Mouse (Mus musculus): ENCODE results near the gene Rpn2. TPM values are rescaled to one million over a fixed set of nuclear protein-coding genes. Genes with fewer than 3 reads are reported as not detected.
A peak's percentile ranks its signal among the peaks of the same experiment; 100 is the strongest.

Rpn2 gene
- polyA plus RNA-seq, 1 experiment from 2014 or later: 217 TPM

DNA sequence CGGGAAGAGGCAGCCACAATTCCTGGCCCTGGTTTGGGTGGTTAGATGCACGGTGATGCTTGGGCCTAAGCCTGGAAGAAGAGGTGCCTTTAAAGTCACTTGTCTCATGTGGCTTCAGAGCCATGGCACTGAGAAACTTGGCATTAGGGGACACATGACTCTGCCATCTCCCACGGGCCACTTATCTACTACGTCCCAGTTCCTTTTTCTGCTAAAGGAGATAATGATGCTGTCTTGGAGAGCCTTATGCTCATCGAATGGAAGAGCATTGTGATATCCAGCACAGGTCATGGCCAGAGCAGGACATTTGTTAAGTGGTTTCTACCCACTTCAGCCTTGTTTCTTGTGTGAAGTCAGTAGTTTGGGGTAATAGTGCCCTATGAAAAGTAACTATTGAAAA is 10.2 kb downstream of the Rpn2 start:
- Histone ChIP-seq H3K27ac (no peak overlapping the region), H3K27me3 (no peaks in the 10 kb centered on the region), H3K9ac (no peak overlapping the region), H3K4me3 (replicated peaks) (no peak overlapping the region), H3K4me2 (no peak overlapping the region), H3K9me3 (no peaks in the 10 kb centered on the region), H3K36me3 (replicated peaks) (peaks cover 93% of the 10 kb centered on the region), H3K4me1 (peaks cover 4% of the 10 kb centered on the region; the same call in 1 of the 2 replicates)
- no peak for ATAC-seq (ENCODE audit: low FRiP score)
- 90% methylated on average over 5 of the region's 5 CpGs for WGBS

- no peaks in the 10 kb centered on the region for H3K27me3 ChIP-seq
- peaks cover 92% of the 10 kb centered on the region for H3K36me3 ChIP-seq (replicated peaks)
- 17% methylated on average over 2 of the region's 2 CpGs for WGBS
- no peak overlapping the region for H3K4me3 ChIP-seq (replicated peaks)
- peaks cover 9% of the 10 kb centered on the region; the same call in 1 of the 2 replicates for H3K4me1 ChIP-seq
- ATAC-seq (ENCODE audit: low FRiP score): no peak
- H3K9ac ChIP-seq: no peak overlapping the region
- no peaks in the 10 kb centered on the region for H3K9me3 ChIP-seq
- no peak overlapping the region for H3K27ac ChIP-seq
- no peak overlapping the region for H3K4me2 ChIP-seq
Measured at GRCm38 (mm10) chr2:157292093-157292492, 13.3 kb downstream of the Rpn2 start.

GRCm38 (mm10) chr2:157296105-157296689 is 17.4 kb downstream of the Rpn2 start:
- Histone ChIP-seq H3K27me3 (no peaks in the 10 kb centered on the region), H3K9me3 (no peaks in the 10 kb centered on the region), H3K9ac (no peak overlapping the region), H3K4me3 (replicated peaks) (no peak overlapping the region), H3K4me1 (peaks cover 5% of the 10 kb centered on the region; the same call in 1 of the 2 replicates), H3K27ac (peak overlapping the region; percentile 68), H3K4me2 (no peak overlapping the region), H3K36me3 (replicated peaks) (peaks cover 95% of the 10 kb centered on the region)
- ATAC-seq (ENCODE audit: low FRiP score): peak; percentile 50; the same call in 1 of the 2 replicates
- WGBS: 64% methylated on average over 7 of the region's 7 CpGs

- H3K36me3 ChIP-seq (replicated peaks): peaks cover 92% of the 10 kb centered on the region
- 95% methylated on average over 6 of the region's 6 CpGs for WGBS
- H3K4me2 ChIP-seq: no peak overlapping the region
- H3K27me3 ChIP-seq: no peaks in the 10 kb centered on the region
- H3K9me3 ChIP-seq: no peaks in the 10 kb centered on the region
- no peak overlapping the region for H3K9ac ChIP-seq
- peaks cover 5% of the 10 kb centered on the region; the same call in 1 of the 2 replicates for H3K4me1 ChIP-seq
- no peak overlapping the region for H3K27ac ChIP-seq
- ATAC-seq (ENCODE audit: low FRiP score): no peak
- no peak overlapping the region for H3K4me3 ChIP-seq (replicated peaks)
Measured at GRCm38 (mm10) chr2:157300051-157300450, 21.2 kb downstream of the Rpn2 start.

DNA sequence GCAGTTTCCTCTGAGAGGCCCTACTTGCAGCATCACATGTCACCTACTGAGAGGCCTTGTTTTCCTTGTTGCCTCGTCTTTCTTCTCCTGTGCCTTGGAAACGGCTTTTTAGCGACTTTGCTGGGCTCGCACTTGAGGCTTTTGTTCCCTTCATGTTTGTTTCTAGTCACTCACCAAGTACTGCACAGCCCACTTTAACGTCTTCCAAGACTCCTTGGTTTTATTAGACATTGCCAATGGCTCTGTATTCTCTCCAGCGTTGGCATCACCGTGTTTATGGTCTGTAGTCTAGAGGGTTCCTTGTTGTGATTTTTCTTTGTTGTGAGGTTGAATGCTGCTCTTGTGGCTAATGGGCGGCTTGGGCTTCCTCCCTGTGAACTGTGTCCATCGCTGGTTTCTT is 24.3 kb downstream of the Rpn2 start:
- no peak for ATAC-seq (ENCODE audit: low FRiP score)
- 39% methylated on average over 9 of the region's 9 CpGs for WGBS
- Histone ChIP-seq H3K27ac (no peak overlapping the region), H3K4me3 (replicated peaks) (no peak overlapping the region), H3K9ac (no peak overlapping the region), H3K4me2 (no peak overlapping the region), H3K36me3 (replicated peaks) (peaks cover 86% of the 10 kb centered on the region), H3K9me3 (no peaks in the 10 kb centered on the region), H3K4me1 (peaks cover 5% of the 10 kb centered on the region; the same call in 1 of the 2 replicates), H3K27me3 (no peaks in the 10 kb centered on the region)

DNA sequence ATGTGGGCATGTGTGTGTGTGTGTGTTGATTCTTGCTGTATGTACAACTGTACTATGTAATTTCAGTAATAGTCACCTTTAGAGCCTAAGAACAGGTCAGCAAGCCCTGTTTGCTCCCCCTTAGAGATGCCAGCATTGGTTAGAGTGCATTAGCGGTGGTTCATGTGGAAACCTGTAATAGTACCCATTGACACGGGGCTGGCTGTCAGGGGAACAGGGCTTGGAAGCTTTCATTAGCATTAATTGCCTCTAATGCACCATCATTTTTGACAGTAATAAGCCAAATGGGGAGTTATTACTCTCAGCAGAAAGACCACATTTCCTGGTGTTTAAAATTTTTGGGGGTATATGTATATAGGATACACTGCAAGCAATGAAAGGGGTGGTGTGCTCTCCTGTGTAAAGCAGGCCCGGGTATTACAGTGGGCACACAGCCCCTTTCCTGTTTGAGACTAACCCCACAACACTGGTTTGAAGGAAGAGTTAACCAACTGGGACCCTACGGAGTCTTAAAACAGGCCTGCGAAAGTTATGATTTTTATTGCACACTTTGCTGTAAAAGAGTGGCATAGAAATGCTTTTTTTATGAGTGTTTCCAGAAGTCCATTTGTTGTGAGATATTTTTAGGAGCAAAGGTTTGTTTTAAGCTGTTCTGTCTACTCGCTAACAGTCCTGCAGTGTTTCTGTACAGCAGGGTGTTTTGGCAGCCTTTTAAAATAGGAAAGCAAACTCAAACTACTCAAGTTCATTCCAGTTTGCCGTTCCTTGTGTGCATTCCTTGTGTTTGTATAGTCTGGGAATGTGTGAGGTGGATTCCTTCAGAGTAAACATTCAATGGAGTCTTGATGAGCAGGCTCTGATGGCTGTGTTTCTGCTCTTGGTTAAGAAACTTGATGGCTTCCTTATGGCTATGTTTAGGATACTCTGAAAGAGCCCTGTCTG is 27.5 kb downstream of the Rpn2 start:
- no peaks in the 10 kb centered on the region for H3K27me3 ChIP-seq
- peaks cover 87% of the 10 kb centered on the region for H3K36me3 ChIP-seq (replicated peaks)
- no peak for ATAC-seq (ENCODE audit: low FRiP score)
- no peak overlapping the region for H3K4me3 ChIP-seq (replicated peaks)
- no peaks in the 10 kb centered on the region for H3K9me3 ChIP-seq
- peak overlapping the region; percentile 46 for H3K27ac ChIP-seq
- 80% methylated on average over 7 of the region's 7 CpGs for whole genome bisulfite sequencing
- H3K9ac ChIP-seq: no peak overlapping the region
- no peak overlapping the region for H3K4me2 ChIP-seq
- peaks cover 5% of the 10 kb centered on the region; the same call in 1 of the 2 replicates for H3K4me1 ChIP-seq

DNA sequence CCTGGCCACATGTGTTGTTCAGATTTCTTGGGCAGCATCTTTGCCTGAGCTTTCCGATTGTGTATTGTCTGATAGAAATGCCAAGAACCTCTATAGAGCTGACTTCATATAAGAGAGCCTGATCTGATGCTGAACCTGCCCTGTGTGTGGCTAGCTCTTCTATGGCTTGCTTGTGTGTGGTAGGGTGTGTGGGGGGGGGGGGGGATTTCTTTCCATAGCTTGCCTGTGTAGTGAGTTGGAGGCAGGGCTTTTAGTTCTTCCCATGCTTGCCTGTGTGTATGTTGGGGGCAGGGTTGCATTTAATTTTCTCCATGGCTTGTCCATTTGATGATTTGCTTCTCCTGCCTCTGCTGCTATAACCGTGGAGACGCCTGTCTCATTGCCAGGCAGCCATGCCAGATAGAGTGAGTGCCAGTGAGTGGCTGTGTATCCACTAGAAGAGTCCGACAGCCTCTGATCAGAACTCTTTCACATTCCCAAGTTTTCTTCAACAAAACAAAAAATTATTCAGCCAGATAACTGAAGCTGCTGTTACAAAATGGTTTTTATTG is 29.0 kb downstream of the Rpn2 start:
- 0 out of 2 replicates have a peak, but pooled peaks cover 2% of the 10 kb centered on the region for H3K4me1 ChIP-seq
- no peak overlapping the region for H3K4me2 ChIP-seq
- no peak overlapping the region for H3K27ac ChIP-seq
- no peaks in the 10 kb centered on the region for H3K27me3 ChIP-seq
- H3K36me3 ChIP-seq (replicated peaks): peaks cover 90% of the 10 kb centered on the region
- no peak overlapping the region for H3K9ac ChIP-seq
- no peak for ATAC-seq (ENCODE audit: low FRiP score)
- H3K4me3 ChIP-seq (replicated peaks): no peak overlapping the region
- WGBS: 85% methylated on average over 4 of the region's 4 CpGs
- no peaks in the 10 kb centered on the region for H3K9me3 ChIP-seq

- H3K27ac ChIP-seq: no peak overlapping the region
Measured at GRCm38 (mm10) chr2:157308273-157308917, 29.6 kb downstream of the Rpn2 start.

GRCm38 (mm10) chr2:157309611-157310010 is 30.8 kb downstream of the Rpn2 start:
- 97% methylated on average over 8 of the region's 8 CpGs for WGBS
- H3K4me3 ChIP-seq (replicated peaks): no peak overlapping the region
- no peak overlapping the region for H3K4me2 ChIP-seq
- no peak overlapping the region for H3K9ac ChIP-seq
- H3K27ac ChIP-seq: no peak overlapping the region
- H3K4me1 ChIP-seq: peaks cover 17% of the 10 kb centered on the region
- no peaks in the 10 kb centered on the region for H3K9me3 ChIP-seq
- no peak for ATAC-seq (ENCODE audit: low FRiP score)
- H3K36me3 ChIP-seq (replicated peaks): peaks cover 90% of the 10 kb centered on the region
- H3K27me3 ChIP-seq: no peaks in the 10 kb centered on the region

More at GRCm38 (mm10) chr2:157308273-157308917, 29.6 kb downstream of the Rpn2 start:
- peaks cover 8% of the 10 kb centered on the region for H3K4me1 ChIP-seq
- WGBS: 88% methylated on average over 2 of the region's 2 CpGs
- no peak overlapping the region for H3K4me2 ChIP-seq
- peaks cover 90% of the 10 kb centered on the region for H3K36me3 ChIP-seq (replicated peaks)
- no peak overlapping the region for H3K9ac ChIP-seq
- no peaks in the 10 kb centered on the region for H3K9me3 ChIP-seq
- H3K4me3 ChIP-seq (replicated peaks): no peak overlapping the region
- ATAC-seq (ENCODE audit: low FRiP score): no peak
- H3K27me3 ChIP-seq: no peaks in the 10 kb centered on the region

GRCm38 (mm10) chr2:157310963-157311637 is 32.3 kb downstream of the Rpn2 start:
- Histone ChIP-seq H3K9ac (no peak overlapping the region), H3K9me3 (no peaks in the 10 kb centered on the region), H3K27me3 (no peaks in the 10 kb centered on the region), H3K27ac (no peak overlapping the region), H3K36me3 (replicated peaks) (peaks cover 92% of the 10 kb centered on the region), H3K4me1 (peaks cover 17% of the 10 kb centered on the region), H3K4me2 (no peak overlapping the region), H3K4me3 (replicated peaks) (no peak overlapping the region)
- 89% methylated on average over 6 of the region's 6 CpGs for WGBS
- no peak for ATAC-seq (ENCODE audit: low FRiP score)

- Histone ChIP-seq H3K9me3 (no peaks in the 10 kb centered on the region), H3K27me3 (no peaks in the 10 kb centered on the region), H3K27ac (peak overlapping the region; percentile 63), H3K36me3 (replicated peaks) (peaks cover 97% of the 10 kb centered on the region), H3K9ac (no peak overlapping the region), H3K4me3 (replicated peaks) (no peak overlapping the region), H3K4me2 (no peak overlapping the region), H3K4me1 (peaks cover 17% of the 10 kb centered on the region)
- WGBS: 46% methylated on average over 3 of the region's 3 CpGs
- peak; percentile 67; the same call in 1 of the 2 replicates for ATAC-seq (ENCODE audit: low FRiP score)
Measured at GRCm38 (mm10) chr2:157313718-157314117, 34.9 kb downstream of the Rpn2 start.
